Mouse (Mus musculus): ENCODE measurements around the gene Tnnc2.

DNA sequence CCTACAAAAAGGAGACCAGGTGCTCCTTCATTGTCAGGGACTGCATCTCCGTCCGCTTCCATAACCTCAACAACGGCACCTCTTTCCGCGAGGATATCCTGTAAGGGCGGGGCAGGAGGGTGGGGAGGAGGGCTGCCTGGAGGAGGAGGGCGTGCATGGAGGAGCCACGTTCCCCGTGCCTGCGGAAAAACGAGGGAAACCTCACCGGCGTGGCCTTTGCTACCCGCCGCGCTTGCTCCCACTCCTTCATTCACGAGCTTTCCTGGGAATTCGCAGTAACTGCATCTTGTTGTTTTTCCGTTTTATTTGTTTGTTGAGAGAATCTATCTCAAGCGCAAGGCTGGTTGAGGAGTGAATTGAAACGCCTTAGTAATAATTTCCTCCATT, 25.6 kb upstream of the Tnnc2 start:
- no peak for TF ChIP-seq CTCF (conservative IDR thresholded peaks at IDR 0.05; ENCODE audit: insufficient read depth, insufficient read length, low read depth, low read length)
- no peak for TF ChIP-seq POLR2A (IDR thresholded peaks at IDR 0.05; ENCODE audit: low read depth, low read length)

Measured in kidney, adult 2 months (tissue).